Mouse (Mus musculus) sigmoid colon, adult 10 weeks (tissue): ENCODE measurements around the gene Olfr854. TPM values are rescaled to one million over a fixed set of nuclear protein-coding genes. Genes with fewer than 3 reads are reported as not detected.

Experiments used
- polyA plus RNA-seq: library from polyadenylated mRNA; stranded (reverse); fragments of 350-450 nt; fragmentation: Illumina TruSeq; extraction: RNeasy Lipid Tissue Mini Kit (QIAGEN cat#74804); gene quantifications from one replicate; pipeline ENCODE4 v1.2.3, GENCODE M21; 2014; ENCODE audit warnings: low read depth, low replicate concordance

The Olfr854 gene
- not detected for polyA plus RNA-seq

GRCm38 (mm10) chr9:19567282-19567681, at the start of gene Olfr854:
Gene Olfr854, minus strand, starts transcription at chr9:19567382.

DNA sequence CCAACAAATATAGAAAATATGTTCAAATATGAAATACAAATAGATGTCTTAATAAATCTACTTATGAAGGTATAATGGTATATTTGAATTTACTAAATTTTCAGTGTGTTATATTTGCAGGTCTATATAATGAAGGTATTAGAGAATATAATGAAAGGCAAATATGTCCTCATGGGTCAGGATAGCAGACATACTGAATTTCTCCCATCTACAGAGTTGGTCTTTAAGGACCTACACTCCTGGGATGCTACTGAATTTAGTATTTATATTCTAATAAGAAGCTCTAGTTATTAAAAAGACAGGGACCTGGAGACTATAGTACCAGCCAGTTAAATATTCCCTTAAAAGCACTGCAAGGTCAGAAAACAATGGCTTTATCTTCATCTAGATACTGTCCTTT, 15.1 kb upstream of the Olfr854 start, which contains the start of gene Olfr855:
Gene Olfr855 (plus strand): TSS at position 301 of the 400 bp plus-strand sequence.

GRCm38 (mm10) chr9:19540976-19541375, 26.2 kb downstream of the Olfr854 start, which contains the start of gene Olfr853:
Gene Olfr853, minus strand, starts transcription at chr9:19541076.

Other genes with a start within 250 kb of the Olfr854 start
- gene Olfr845, start 230.9 kb downstream of the Olfr854 start, polyA plus RNA-seq = not detected
- not detected for gene Olfr846, start 203.4 kb downstream of the Olfr854 start, polyA plus RNA-seq
- gene Olfr847, start 188.7 kb downstream of the Olfr854 start, polyA plus RNA-seq = not detected
- not detected for gene Olfr849, start 127.1 kb downstream of the Olfr854 start, polyA plus RNA-seq
- gene Olfr850, start 89.1 kb downstream of the Olfr854 start, polyA plus RNA-seq = not detected
- gene Olfr851, start 74.1 kb downstream of the Olfr854 start, polyA plus RNA-seq = not detected
- not detected for gene Olfr853, start 26.3 kb downstream of the Olfr854 start, polyA plus RNA-seq
- gene Olfr855, start 15.2 kb upstream of the Olfr854 start, polyA plus RNA-seq = not detected
- gene Zfp317, start 54.7 kb upstream of the Olfr854 start, polyA plus RNA-seq = 48.5 TPM
- not detected for gene Olfr857, start 142.1 kb upstream of the Olfr854 start, polyA plus RNA-seq
- gene Olfr58, start 212.9 kb upstream of the Olfr854 start, polyA plus RNA-seq = not detected
- not detected for gene Olfr859, start 237.5 kb upstream of the Olfr854 start, polyA plus RNA-seq